Mouse (Mus musculus) heart, embryonic 14.5 days (tissue): ENCODE measurements around the gene Wasf2. TPM values are rescaled to one million over a fixed set of nuclear protein-coding genes. Genes with fewer than 3 reads are reported as not detected.

Experiments
- ATAC-seq: fragments of 200-750 bp; cut with Nextera tagmentation; 2 replicates; pipeline ENCODE4 v1.8.0; 2017; ENCODE audit warnings: low read depth, moderate TSS enrichment; ENCODE audit not compliant: insufficient number of reproducible peaks, insufficient read depth, low FRiP score
- H3K27ac ChIP-seq, 2 experiments: fragments of 200-500 bp in 1 of 2; fragments of 300-500 bp in 1 of 2; sonication (generic) in 1 of 2; replicated peaks in 1 of 2; 2 replicates each; pipeline ENCODE4 v1.5.1; 2012 to 2014; ENCODE audit warnings: low read depth in 2 of 2, low read length in 2 of 2, control low read depth in 1 of 2, mild to moderate bottlenecking in 1 of 2, mixed read lengths in 1 of 2; ENCODE audit not compliant: control insufficient read depth in 1 of 2, insufficient read depth in 1 of 2
- H3K27me3 ChIP-seq: fragments of 300-500 bp; sonication (generic); 2 replicates; pipeline ENCODE4 v1.6.1; 2014; ENCODE audit warnings: mild to moderate bottlenecking, low read length, control low read depth; ENCODE audit not compliant: control insufficient read depth, insufficient read depth
- H3K36me3 ChIP-seq: fragments of 300-500 bp; sonication (generic); 2 replicates; pipeline ENCODE4 v1.6.1; 2014; ENCODE audit warnings: mild to moderate bottlenecking, control low read depth, low read length, mixed read lengths; ENCODE audit not compliant: control insufficient read depth, insufficient read depth
- H3K4me1 ChIP-seq, 2 experiments: fragments of 200-500 bp in 1 of 2; fragments of 300-500 bp in 1 of 2; sonication (generic) in 1 of 2; 2 replicates each; pipeline ENCODE4 v1.6.1; 2012 to 2014; ENCODE audit warnings: low read length in 2 of 2, control low read depth in 1 of 2, mixed read lengths in 1 of 2; ENCODE audit not compliant: control insufficient read depth in 2 of 2, insufficient read depth in 2 of 2
- H3K4me2 ChIP-seq: fragments of 300-500 bp; sonication (generic); 2 replicates; pipeline ENCODE4 v1.6.1; 2014; ENCODE audit warnings: mild to moderate bottlenecking, low read length
- H3K4me3 ChIP-seq, 2 experiments: fragments of 200-500 bp in 1 of 2; fragments of 300-500 bp in 1 of 2; sonication (generic) in 1 of 2; 2 replicates each; pipeline ENCODE4 v1.5.1; 2012 to 2014; ENCODE audit warnings: low read length in 2 of 2, mild to moderate bottlenecking in 2 of 2, control low read depth in 1 of 2, low read depth in 1 of 2, moderate library complexity in 1 of 2; ENCODE audit not compliant: control insufficient read depth in 1 of 2, insufficient read depth in 1 of 2
- H3K9ac ChIP-seq: fragments of 300-500 bp; sonication (generic); 2 replicates; pipeline ENCODE4 v1.6.1; 2014; ENCODE audit warnings: mild to moderate bottlenecking, low read length
- H3K9me3 ChIP-seq: fragments of 300-500 bp; sonication (generic); 2 replicates; pipeline ENCODE4 v1.6.1; 2016; ENCODE audit warnings: low read length, control low read depth; ENCODE audit not compliant: control insufficient read depth
- WGBS: fragments of 180-500 bp; shearing (Covaris S2); extraction: QIAGEN DNeasy Blood & Tissue Kit; methylation state at CpG from one replicate; pipeline ENCODE4 v1.1.7; 2014; 5-methylcytosine and 5-hydroxymethylcytosine counted together
- polyA plus RNA-seq: library from polyadenylated mRNA; unstranded; fragments of >200 nt; fragmentation: Nextera tagmentation; extraction: Ambion mirVana; gene quantifications from 2 replicates; pipeline ENCODE4 v1.2.1, GENCODE M21; 2014

Wasf2 gene
- polyA plus RNA-seq, 1 experiment from 2014 or later = 68.6 TPM

- ATAC-seq = no peak
- Histone ChIP-seq H3K4me3 (no peak overlapping the region), H3K27me3 (no peaks in the 10 kb centered on the region), H3K27ac (peak overlapping the region; percentile 31 to 49; a peak in 1 of 4 replicates), H3K4me1 (peaks cover 30 to 40% of the 10 kb centered on the region in 2 experiments), H3K4me2 (no peak overlapping the region), H3K36me3 (no peaks in the 10 kb centered on the region), H3K9ac (no peak overlapping the region), H3K9me3 (no peaks in the 10 kb centered on the region)
- WGBS = 79% methylated on average over 6 of the region's 6 CpGs
These were observed 11.4 kb upstream of the Wasf2 start for GRCm38 (mm10) chr4:133118775-133119375.

GRCm38 (mm10) chr4:133119579-133119978 lies 10.7 kb upstream of the Wasf2 start:
- Histone ChIP-seq H3K4me2 (no peak overlapping the region), H3K27me3 (no peaks in the 10 kb centered on the region), H3K36me3 (no peaks in the 10 kb centered on the region), H3K4me3 (no peak overlapping the region), H3K27ac (no peak overlapping the region), H3K9me3 (peaks cover 6% of the 10 kb centered on the region; the same call in 1 of the 2 replicates), H3K4me1 (peaks cover 30 to 40% of the 10 kb centered on the region in 2 experiments), H3K9ac (no peak overlapping the region)
- no peak for ATAC-seq
- 84% methylated on average over 6 of the region's 6 CpGs for WGBS

DNA sequence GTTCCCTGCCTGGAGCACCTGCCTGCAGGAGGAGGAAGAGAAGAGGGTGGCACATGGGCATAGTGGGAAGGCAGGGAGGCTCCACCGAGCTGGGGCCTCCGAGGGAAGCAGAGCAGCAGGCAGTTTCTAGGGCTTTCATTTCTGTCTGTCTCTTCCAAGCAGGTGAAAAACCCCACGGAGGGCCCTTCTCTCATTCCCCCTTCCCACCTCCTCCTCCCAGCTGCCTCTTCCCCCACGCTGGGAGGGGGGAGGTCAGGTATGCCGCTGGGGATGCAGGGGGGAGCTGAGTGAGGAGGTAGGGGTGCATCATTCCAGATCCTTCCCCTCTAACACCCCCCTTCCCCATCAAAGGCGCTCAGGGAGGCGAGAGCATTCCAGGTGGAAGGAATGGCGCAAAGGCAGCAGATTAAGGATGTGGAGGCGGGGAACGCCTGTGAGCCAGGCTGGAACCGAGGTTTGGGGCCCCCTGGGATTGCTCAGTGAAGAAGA lies 9.4 kb upstream of the Wasf2 start:
- no peaks in the 10 kb centered on the region for H3K27me3 ChIP-seq
- H3K36me3 ChIP-seq = no peaks in the 10 kb centered on the region
- no peak for ATAC-seq
- 0 out of 2 replicates have a peak overlapping the region, but pooled peaks have one; percentile 23 for H3K4me2 ChIP-seq
- 13% methylated on average over 9 of the region's 11 CpGs for WGBS
- peaks cover 29 to 40% of the 10 kb centered on the region in 2 experiments for H3K4me1 ChIP-seq
- peak overlapping the region; percentile 4 to 27; a peak in 2 of 4 replicates for H3K27ac ChIP-seq
- H3K4me3 ChIP-seq = no peak overlapping the region
- no peak overlapping the region; the same call in 1 of the 2 replicates for H3K9ac ChIP-seq
- H3K9me3 ChIP-seq = peaks cover 6% of the 10 kb centered on the region; the same call in 1 of the 2 replicates

DNA sequence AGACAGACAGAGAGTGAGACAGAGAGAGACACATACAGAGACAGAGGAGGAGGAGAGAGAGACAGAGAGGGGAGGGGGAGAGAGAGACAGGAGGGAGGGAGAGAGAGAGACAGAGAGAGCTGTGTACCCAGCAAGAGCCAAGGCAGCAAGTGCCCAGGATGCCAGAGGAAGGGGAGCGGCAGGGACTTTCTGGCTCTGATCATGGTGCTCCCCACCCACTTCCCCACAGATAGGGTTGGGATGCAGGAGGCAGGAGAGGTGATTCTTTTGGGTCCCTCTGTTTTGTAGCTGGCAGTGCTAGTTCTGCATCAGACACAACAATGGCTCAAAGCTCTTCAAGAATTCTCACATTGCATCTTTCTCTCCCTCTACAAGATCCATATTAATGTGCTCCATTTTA lies 8.9 kb upstream of the Wasf2 start:
- ATAC-seq = no peak
- H3K9me3 ChIP-seq = peaks cover 6% of the 10 kb centered on the region; the same call in 1 of the 2 replicates
- H3K27me3 ChIP-seq = no peaks in the 10 kb centered on the region
- H3K4me1 ChIP-seq = peaks cover 27 to 36% of the 10 kb centered on the region in 2 experiments
- no peak overlapping the region for H3K4me2 ChIP-seq
- WGBS = 70% methylated on average over 1 of the region's 1 CpGs
- no peak overlapping the region; a peak in 1 of 4 replicates for H3K27ac ChIP-seq
- no peak overlapping the region for H3K9ac ChIP-seq
- H3K4me3 ChIP-seq = no peak overlapping the region
- no peaks in the 10 kb centered on the region for H3K36me3 ChIP-seq

GRCm38 (mm10) chr4:133121974-133122637 lies 8.2 kb upstream of the Wasf2 start:
- peak overlapping the region in 1 of 2 experiments; percentile 19; a peak in 1 of 4 replicates for H3K27ac ChIP-seq
- 23% methylated on average over 5 of the region's 5 CpGs for WGBS
- no peaks in the 10 kb centered on the region for H3K36me3 ChIP-seq

GRCm38 (mm10) chr4:133127079-133127478 lies 3.2 kb upstream of the Wasf2 start:
- H3K4me3 ChIP-seq = no peak overlapping the region
- no peaks in the 10 kb centered on the region for H3K27me3 ChIP-seq
- H3K9me3 ChIP-seq = peaks cover 6% of the 10 kb centered on the region; the same call in 1 of the 2 replicates
- H3K9ac ChIP-seq = no peak overlapping the region
- no peak overlapping the region for H3K4me2 ChIP-seq
- no peaks in the 10 kb centered on the region for H3K36me3 ChIP-seq
- peaks cover 10 to 12% of the 10 kb centered on the region in 2 experiments; a peak in 3 of 4 replicates for H3K4me1 ChIP-seq
- H3K27ac ChIP-seq = no peak overlapping the region
- ATAC-seq = no peak
- 50% methylated on average over 3 of the region's 3 CpGs for WGBS

More at GRCm38 (mm10) chr4:133121974-133122637, 8.2 kb upstream of the Wasf2 start:
- no peak overlapping the region for H3K4me3 ChIP-seq
- H3K9ac ChIP-seq = no peak overlapping the region
- no peak overlapping the region for H3K4me2 ChIP-seq
- peaks cover 6% of the 10 kb centered on the region; the same call in 1 of the 2 replicates for H3K9me3 ChIP-seq
- H3K27me3 ChIP-seq = no peaks in the 10 kb centered on the region
- H3K4me1 ChIP-seq = peaks cover 23 to 29% of the 10 kb centered on the region in 2 experiments
- ATAC-seq = no peak

- Histone ChIP-seq H3K27me3 (no peaks in the 10 kb centered on the region), H3K4me2 (no peak overlapping the region), H3K4me1 (peaks cover 8 to 12% of the 10 kb centered on the region in 2 experiments; a peak in 3 of 4 replicates), H3K9ac (no peak overlapping the region), H3K9me3 (peaks cover 6% of the 10 kb centered on the region; the same call in 1 of the 2 replicates), H3K27ac (no peak overlapping the region), H3K4me3 (no peak overlapping the region), H3K36me3 (no peaks in the 10 kb centered on the region)
- ATAC-seq = no peak
- WGBS = 90% methylated on average over 4 of the region's 4 CpGs
These were observed 2.4 kb upstream of the Wasf2 start for GRCm38 (mm10) chr4:133127894-133128293.
